Comparison of ENCODE assay signal across 8 mouse cellular contexts in the genomic region with DNA sequence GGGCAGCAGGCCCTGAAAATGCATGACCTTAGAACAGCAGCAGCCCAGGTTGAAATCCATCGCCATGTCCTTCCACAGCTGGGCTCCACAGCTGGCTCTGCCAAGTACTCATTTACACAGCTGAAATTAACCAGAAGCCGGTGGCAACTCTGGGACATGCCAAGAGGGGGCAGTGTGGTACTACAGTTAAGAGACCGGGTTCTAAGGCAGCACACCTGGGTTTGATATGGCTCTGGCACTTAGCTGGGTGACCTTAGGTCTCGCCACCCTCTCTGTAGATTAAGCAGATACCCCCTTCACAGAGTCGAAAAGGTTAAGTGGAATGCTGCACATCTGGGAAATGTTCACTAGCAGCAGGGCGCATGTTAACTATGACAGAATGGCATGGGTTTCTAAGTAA. TPM values are rescaled to one million over a fixed set of nuclear protein-coding genes. Genes with fewer than 3 reads are reported as not detected.
DNase-seq lines count a peak whose midpoint lies in the region; ATAC-seq and TF ChIP-seq lines count a peak whose summit lies in the region.

No protein-coding gene starts in this region.

- no peak for ATAC-seq in kidney, embryonic 16.5 days (ENCODE audit: low FRiP score, low TSS enrichment)
- peak; percentile 65 for ATAC-seq in inflammation-experienced regulatory T-cells, adult 6 months
- ATAC-seq in limb, embryonic 11.5 days (ENCODE audit: insufficient number of reproducible peaks, low FRiP score, low TSS enrichment, low read depth) = peak; percentile 77; the same call in 1 of the 2 replicates
- ATAC-seq in neural tube, embryonic 14.5 days (ENCODE audit: low read depth) = peak; percentile 35; the same call in 1 of the 2 replicates
- no peak for ATAC-seq in stomach, postnatal 0 days (ENCODE audit: low FRiP score, low TSS enrichment)

- no peaks in the 10 kb centered on the region for H3K27me3 ChIP-seq in kidney, embryonic 16.5 days (ENCODE audit: insufficient read depth, low read length)
- no peaks in the 10 kb centered on the region for H3K27me3 ChIP-seq in limb, embryonic 11.5 days (ENCODE audit: control insufficient read depth, insufficient read depth, low read length)
- no peaks in the 10 kb centered on the region for H3K27me3 ChIP-seq in neural tube, embryonic 14.5 days (ENCODE audit: control insufficient read depth, insufficient read depth, low read length)
- no peaks in the 10 kb centered on the region for H3K27me3 ChIP-seq in stomach, postnatal 0 days (ENCODE audit: control insufficient read depth, insufficient read depth, low read length)

- H3K4me1 ChIP-seq in kidney, embryonic 16.5 days (ENCODE audit: insufficient read depth, low read length) = peaks cover 5% of the 10 kb centered on the region; the same call in 1 of the 2 replicates
- peaks cover 12% of the 10 kb centered on the region; the same call in 1 of the 2 replicates for H3K4me1 ChIP-seq in limb, embryonic 11.5 days (ENCODE audit: control insufficient read depth, insufficient read depth, low read length)
- peaks cover 10% of the 10 kb centered on the region; the same call in 1 of the 2 replicates for H3K4me1 ChIP-seq in neural tube, embryonic 14.5 days (ENCODE audit: control insufficient read depth, insufficient read depth, low read length)
- H3K4me1 ChIP-seq in stomach, postnatal 0 days (replicated peaks; ENCODE audit: control insufficient read depth, insufficient read depth) = no peaks in the 10 kb centered on the region

- 33% methylated on average over 6 of the region's 6 CpGs for WGBS in kidney, embryonic 16.5 days
- WGBS in limb, embryonic 11.5 days = 11% methylated on average over 6 of the region's 6 CpGs
- 34% methylated on average over 6 of the region's 6 CpGs for WGBS in neural tube, embryonic 14.5 days
- 33% methylated on average over 6 of the region's 6 CpGs for WGBS in stomach, postnatal 0 days

- H3K9ac ChIP-seq in kidney, embryonic 16.5 days (replicated peaks; ENCODE audit: low read length) = no peak overlapping the region
- H3K9ac ChIP-seq in limb, embryonic 11.5 days (ENCODE audit: low read length) = no peak overlapping the region
- H3K9ac ChIP-seq in neural tube, embryonic 14.5 days (replicated peaks; ENCODE audit: low read depth, low read length) = no peak overlapping the region
- H3K9ac ChIP-seq in stomach, postnatal 0 days (ENCODE audit: low read length) = no peak overlapping the region

- TF ChIP-seq CTCF in stomach, postnatal 0 days (IDR thresholded peaks at IDR 0.05; ENCODE audit: low read depth) = peak; percentile 81

- H3K4me2 ChIP-seq in kidney, embryonic 16.5 days (replicated peaks; ENCODE audit: low read depth, low read length) = no peak overlapping the region
- no peak overlapping the region for H3K4me2 ChIP-seq in limb, embryonic 11.5 days (ENCODE audit: low read depth, severe bottlenecking)
- H3K4me2 ChIP-seq in neural tube, embryonic 14.5 days (ENCODE audit: low read depth, low read length) = no peak overlapping the region
- H3K4me2 ChIP-seq in stomach, postnatal 0 days (replicated peaks; ENCODE audit: low read depth) = no peak overlapping the region

- DNase-seq in kidney, adult 18-20 months = peak; percentile 92
- peak; percentile 43 for DNase-seq in c-Kit-positive CD71-positive TER-119-negative erythroid progenitor cells, embryonic 14.5 days (ENCODE audit: low read depth)
- peak; percentile 49 to 68 for DNase-seq in frontal cortex, postnatal 10 days (ENCODE audit: low spot score in 2 of 2)
- peak; percentile 96 for DNase-seq in limb, embryonic 11.5 days (ENCODE audit: low spot score)
- peak; percentile 77 for DNase-seq in stomach, postnatal 0 days (ENCODE audit: low spot score)

- H3K27ac ChIP-seq in kidney, embryonic 16.5 days (ENCODE audit: low read length) = no peak overlapping the region
- H3K27ac ChIP-seq in limb, embryonic 11.5 days (replicated peaks; ENCODE audit: low read depth, low read length) = no peak overlapping the region
- H3K27ac ChIP-seq in neural tube, embryonic 14.5 days (ENCODE audit: low read depth, low read length) = no peak overlapping the region
- H3K27ac ChIP-seq in stomach, postnatal 0 days (replicated peaks) = no peak overlapping the region

- TF ChIP-seq EP300 in stomach, postnatal 0 days (optimal IDR thresholded peaks at IDR 0.05) = no peak

- no peaks in the 10 kb centered on the region for H3K36me3 ChIP-seq in kidney, embryonic 16.5 days (ENCODE audit: insufficient read depth, low read length)
- H3K36me3 ChIP-seq in limb, embryonic 11.5 days (ENCODE audit: control insufficient read depth, insufficient read depth, low read length) = no peaks in the 10 kb centered on the region
- H3K36me3 ChIP-seq in neural tube, embryonic 14.5 days (ENCODE audit: control insufficient read depth, insufficient read depth, low read length) = no peaks in the 10 kb centered on the region
- H3K36me3 ChIP-seq in stomach, postnatal 0 days (ENCODE audit: control insufficient read depth, insufficient read depth, low read length) = no peaks in the 10 kb centered on the region

- H3K9me3 ChIP-seq in kidney, embryonic 16.5 days (ENCODE audit: low read length) = no peaks in the 10 kb centered on the region
- no peaks in the 10 kb centered on the region for H3K9me3 ChIP-seq in limb, embryonic 11.5 days (ENCODE audit: control insufficient read depth, low read length)
- H3K9me3 ChIP-seq in neural tube, embryonic 14.5 days (ENCODE audit: control insufficient read depth, low read length) = no peaks in the 10 kb centered on the region
- no peaks in the 10 kb centered on the region for H3K9me3 ChIP-seq in stomach, postnatal 0 days (ENCODE audit: control insufficient read depth, low read length)

- H3K4me3 ChIP-seq in kidney, embryonic 16.5 days (ENCODE audit: low read length) = no peak overlapping the region
- no peak overlapping the region for H3K4me3 ChIP-seq in limb, embryonic 11.5 days (ENCODE audit: low read depth, low read length)
- H3K4me3 ChIP-seq in neural tube, embryonic 14.5 days (ENCODE audit: low read depth, low read length) = no peak overlapping the region
- H3K4me3 ChIP-seq in stomach, postnatal 0 days (ENCODE audit: low read depth, low read length) = no peak overlapping the region

RNA-seq across cellular contexts. Expression of a gene that starts 16.8 kb away (rescaled TPM):
- polyA plus RNA-seq in kidney, embryonic 16.5 days (2015; fragmentation: Nextera tagmentation; extraction: Ambion mirVana) = 1.9 and 2.2 TPM in 2 replicates
- polyA plus RNA-seq in inflammation-experienced regulatory T-cells, adult 6 months (2017; shearing (Covaris generic)) = under 1 TPM; 0.17 to 0.47 (median 0.28) TPM
- polyA plus RNA-seq in limb, embryonic 11.5 days (2014; fragmentation: Nextera tagmentation; extraction: Ambion mirVana) = 1.2 and 2.0 TPM in 2 replicates
- 18.8 and 23.5 TPM in 2 replicates for polyA plus RNA-seq in neural tube, embryonic 14.5 days (2014; fragmentation: Nextera tagmentation; extraction: Ambion mirVana)
- polyA plus RNA-seq in stomach, postnatal 0 days (2015; fragmentation: Nextera tagmentation; extraction: Ambion mirVana) = 1.4 and 2.4 TPM in 2 replicates

RNA-seq across cellular contexts. Expression of a gene that starts 17.0 kb away (rescaled TPM):
- 1.2 and 1.7 TPM in 2 replicates for polyA plus RNA-seq in kidney, embryonic 16.5 days (2015; fragmentation: Nextera tagmentation; extraction: Ambion mirVana)
- not detected for polyA plus RNA-seq in inflammation-experienced regulatory T-cells, adult 6 months (2017; shearing (Covaris generic))
- polyA plus RNA-seq in limb, embryonic 11.5 days (2014; fragmentation: Nextera tagmentation; extraction: Ambion mirVana) = 0.74 and 1.1 TPM in 2 replicates
- 1.7 and 1.9 TPM in 2 replicates for polyA plus RNA-seq in neural tube, embryonic 14.5 days (2014; fragmentation: Nextera tagmentation; extraction: Ambion mirVana)
- 6.0 and 6.5 TPM in 2 replicates for polyA plus RNA-seq in stomach, postnatal 0 days (2015; fragmentation: Nextera tagmentation; extraction: Ambion mirVana)

RNA-seq across cellular contexts. Expression of a gene that starts 35.4 kb away (rescaled TPM):
- polyA plus RNA-seq in kidney, embryonic 16.5 days (2015; fragmentation: Nextera tagmentation; extraction: Ambion mirVana) = 0.37 and 0.57 TPM in 2 replicates
- polyA plus RNA-seq in inflammation-experienced regulatory T-cells, adult 6 months (2017; shearing (Covaris generic)) = not detected
- 3.2 and 3.8 TPM in 2 replicates for polyA plus RNA-seq in limb, embryonic 11.5 days (2014; fragmentation: Nextera tagmentation; extraction: Ambion mirVana)
- polyA plus RNA-seq in neural tube, embryonic 14.5 days (2014; fragmentation: Nextera tagmentation; extraction: Ambion mirVana) = 5.3 and 13.7 TPM in 2 replicates
- polyA plus RNA-seq in stomach, postnatal 0 days (2015; fragmentation: Nextera tagmentation; extraction: Ambion mirVana) = 0.51 and 0.53 TPM in 2 replicates

RNA-seq across cellular contexts. Expression of a gene that starts 49.7 kb away (rescaled TPM):
- polyA plus RNA-seq in kidney, embryonic 16.5 days (2015; fragmentation: Nextera tagmentation; extraction: Ambion mirVana) = 9.3 and 9.5 TPM in 2 replicates
- not detected for polyA plus RNA-seq in inflammation-experienced regulatory T-cells, adult 6 months (2017; shearing (Covaris generic))
- 3.9 and 4.2 TPM in 2 replicates for polyA plus RNA-seq in limb, embryonic 11.5 days (2014; fragmentation: Nextera tagmentation; extraction: Ambion mirVana)
- polyA plus RNA-seq in neural tube, embryonic 14.5 days (2014; fragmentation: Nextera tagmentation; extraction: Ambion mirVana) = 8.0 and 8.6 TPM in 2 replicates
- 3.9 and 4.5 TPM in 2 replicates for polyA plus RNA-seq in stomach, postnatal 0 days (2015; fragmentation: Nextera tagmentation; extraction: Ambion mirVana)

Comparison
In these comparisons a context has a peak if more than half of its experiments do, and no peak if none do; other contexts are left out.
1. DNase-seq: peak in every context shown above with its lines; median percentile 96 in limb, embryonic 11.5 days; 92 in kidney, adult 18-20 months; 77 in stomach, postnatal 0 days; 58 in frontal cortex, postnatal 10 days; 43 in c-Kit-positive CD71-positive TER-119-negative erythroid progenitor cells, embryonic 14.5 days.
2. ATAC-seq: peak in inflammation-experienced regulatory T-cells, adult 6 months (single experiment), limb, embryonic 11.5 days (single experiment) and neural tube, embryonic 14.5 days (single experiment); none in kidney, embryonic 16.5 days (single experiment) and stomach, postnatal 0 days (single experiment).